Mouse (Mus musculus) adrenal gland, postnatal 25 days (tissue): ENCODE measurements around the gene Pard3b. TPM values are rescaled to one million over a fixed set of nuclear protein-coding genes. Genes with fewer than 3 reads are reported as not detected.
A peak's percentile ranks its signal among the peaks of the same experiment; 100 is the strongest.

Source experiments
- DNase-seq: peaks from one replicate; pipeline ENCODE4 v3.0.0; 2021; ENCODE audit warnings: mixed read lengths
- long read RNA-seq: library from polyadenylated mRNA; stranded (forward); transcript quantifications from one replicate; pipeline ENCODE4 v2.0.0, GENCODE M21; 2021
- total RNA-seq: library from RNA; stranded (reverse); gene quantifications from 2 replicates; pipeline ENCODE4 v1.2.3, GENCODE M21; 2021

The Pard3b gene
- 12.5 and 15.7 TPM in 2 replicates for total RNA-seq
- long read RNA-seq, partial matches to known transcripts: 0 of 3 reads
- long read RNA-seq, other reads (novel, unspliced or antisense): 3 of 3 reads

DNA sequence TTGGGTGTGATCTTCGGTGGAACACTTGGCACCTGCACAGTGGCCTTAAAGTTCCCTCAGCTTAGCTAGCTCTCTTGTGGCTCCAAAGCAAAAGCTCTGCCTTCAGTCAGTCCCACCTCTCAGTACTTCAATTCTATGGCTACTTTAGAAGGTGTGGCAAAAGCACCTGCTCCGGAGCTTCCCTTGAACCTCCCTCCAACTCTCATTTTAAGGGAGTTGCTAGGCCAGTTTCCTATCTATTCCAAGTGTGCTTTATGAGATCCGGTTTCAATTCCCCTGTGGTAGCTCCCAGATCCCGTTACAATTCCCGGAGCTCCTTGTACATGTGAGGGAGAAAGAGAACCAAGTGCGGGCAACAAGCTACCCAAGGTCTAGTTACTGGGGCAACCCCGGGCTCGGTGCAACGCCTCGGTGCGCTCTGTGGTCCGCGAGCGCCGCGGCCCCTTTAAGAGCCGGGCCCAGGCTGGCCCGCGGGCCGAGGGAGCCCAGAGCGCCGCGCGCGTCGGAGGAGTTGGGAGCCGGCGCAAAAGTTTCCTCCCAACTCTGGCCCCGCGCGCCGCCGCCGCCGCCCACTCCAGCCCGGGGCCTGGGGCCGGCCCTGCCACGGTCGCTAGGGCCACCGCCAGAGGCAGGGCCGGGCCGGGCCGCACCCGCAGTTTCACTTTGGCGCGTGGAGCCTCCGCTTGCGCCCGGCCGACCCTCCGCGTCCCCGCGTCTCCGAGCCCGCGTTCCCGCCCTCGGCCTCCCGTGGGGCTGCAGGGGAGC is at the start of gene Pard3b:
Gene Pard3b, plus strand, starts transcription at position 478 of the 765 bp plus-strand sequence.
- peak; percentile 78 for DNase-seq

DNA sequence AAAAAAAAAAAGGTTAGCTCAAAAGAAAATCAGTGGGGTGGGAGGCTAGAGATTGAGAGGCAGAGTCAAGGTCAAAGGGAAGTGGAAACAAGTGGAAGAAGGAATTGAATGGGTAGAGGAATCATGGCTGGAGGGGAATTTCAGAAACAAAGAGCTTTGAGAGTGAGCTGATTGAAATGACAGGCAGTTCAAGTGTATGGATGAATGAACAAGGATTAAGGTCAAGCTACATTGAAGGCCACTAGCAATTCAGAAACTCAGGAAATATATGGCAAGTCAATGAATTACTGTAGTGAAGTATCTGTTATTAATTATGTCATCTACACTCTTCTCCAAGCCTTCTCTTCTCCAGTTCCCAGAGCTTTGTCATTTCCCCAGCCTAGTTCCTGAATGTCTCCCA is 22.4 kb upstream of the Pard3b start:
- DNase-seq: no peak

DNA sequence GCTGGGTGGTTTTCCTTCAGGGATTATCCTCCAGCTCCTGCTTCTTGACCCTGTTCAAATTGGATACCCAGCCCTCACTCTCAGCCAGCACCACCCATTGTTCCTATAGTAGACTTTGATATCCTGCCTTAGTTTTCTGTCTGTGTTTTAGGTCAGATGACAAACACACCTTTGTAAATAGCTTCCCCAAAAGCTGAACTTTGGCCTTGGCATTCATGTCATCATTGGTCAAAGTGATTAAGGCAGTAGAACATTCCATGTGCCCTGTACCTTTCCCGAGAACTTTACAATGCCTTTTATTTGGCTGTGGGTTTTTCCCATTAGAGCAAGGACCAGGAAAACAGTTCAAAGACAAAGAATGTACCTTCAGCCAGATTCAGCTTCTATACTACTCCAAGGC is 18.0 kb upstream of the Pard3b start:
- DNase-seq: no peak

DNA sequence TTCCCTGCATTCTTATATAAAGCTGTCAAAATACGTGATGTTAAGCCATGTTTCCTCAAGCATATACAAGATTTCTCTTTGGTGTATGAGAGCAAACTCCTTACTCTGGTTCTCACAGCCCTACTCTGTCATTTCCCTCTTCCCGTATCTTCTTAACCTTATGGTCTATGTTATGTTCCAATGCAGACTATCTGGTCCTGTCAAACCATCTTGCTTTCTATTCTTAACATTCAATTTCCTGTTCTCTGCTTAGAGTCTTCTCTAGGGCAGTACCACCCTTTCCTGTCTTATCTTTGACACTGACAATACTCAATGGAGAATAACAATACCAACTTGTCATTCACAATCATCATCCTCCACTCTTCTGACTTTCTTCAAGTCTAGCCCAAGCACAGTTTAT is 8.8 kb upstream of the Pard3b start:
- no peak for DNase-seq

DNA sequence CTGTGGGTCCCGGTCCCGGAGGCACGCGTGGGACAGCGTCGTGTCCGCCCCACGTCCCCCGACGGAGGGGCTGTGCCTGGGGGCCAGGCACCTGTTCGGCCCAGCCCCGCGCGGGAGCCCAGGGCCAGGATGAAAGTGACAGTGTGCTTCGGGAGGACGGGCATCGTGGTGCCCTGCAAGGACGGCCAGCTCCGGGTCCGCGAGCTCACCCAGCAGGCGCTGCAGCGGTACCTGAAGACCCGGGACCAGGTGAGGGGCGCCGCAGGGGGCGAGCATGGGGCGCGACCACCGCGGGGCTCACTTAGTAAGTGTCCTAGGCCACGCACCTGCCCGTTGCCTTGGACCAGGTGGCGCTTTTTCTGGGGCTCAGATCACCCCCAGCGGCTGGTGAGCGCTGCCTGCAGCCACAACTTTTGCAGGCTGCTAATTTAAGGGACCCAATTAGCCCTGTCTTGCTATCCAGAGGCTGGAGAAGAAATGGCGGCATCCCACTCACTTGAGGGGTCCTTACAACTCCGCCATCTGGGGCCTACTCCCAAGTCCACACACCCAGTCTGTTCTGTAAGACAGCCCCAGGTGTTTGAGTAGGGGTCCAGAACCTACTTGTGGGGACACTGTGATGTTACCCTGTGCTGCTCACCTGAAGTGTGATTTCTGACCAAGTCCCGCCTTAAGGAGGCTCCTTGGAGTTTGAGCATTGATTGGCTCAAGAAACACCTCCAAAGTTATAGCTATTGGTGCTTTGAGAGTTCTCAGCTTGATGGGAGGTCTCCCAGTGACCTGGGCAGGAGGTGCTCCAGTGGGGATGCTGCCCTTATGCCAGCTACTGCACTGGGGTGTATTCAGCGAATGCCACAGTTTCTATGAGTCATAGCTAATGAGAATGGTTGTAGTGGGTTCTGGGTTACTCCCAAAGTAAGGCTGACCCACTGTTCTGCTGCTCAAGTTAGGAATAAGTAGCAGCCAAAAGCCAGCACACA is 780 bp downstream of the Pard3b start:
- peak; percentile 23 for DNase-seq

DNA sequence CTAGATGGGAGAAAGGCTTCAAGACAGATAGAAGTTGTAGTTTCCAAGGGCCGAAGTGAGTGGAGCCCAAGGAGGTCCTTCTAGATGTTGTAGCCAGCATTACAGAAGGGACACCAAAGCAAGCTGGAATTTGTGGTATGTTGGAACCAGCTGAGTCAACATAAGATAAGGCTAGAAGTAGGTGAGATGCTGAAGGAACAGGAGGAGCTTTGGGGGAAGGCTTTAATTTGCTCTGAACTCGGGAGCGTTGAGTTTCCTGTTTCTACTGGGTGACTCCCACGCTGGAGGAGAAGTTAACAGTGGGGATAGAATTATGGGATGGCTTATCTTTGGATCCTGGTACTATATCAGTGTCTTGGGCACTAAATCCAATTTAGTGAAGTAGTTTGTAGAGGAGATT is 3.3 kb downstream of the Pard3b start:
- DNase-seq: no peak

DNA sequence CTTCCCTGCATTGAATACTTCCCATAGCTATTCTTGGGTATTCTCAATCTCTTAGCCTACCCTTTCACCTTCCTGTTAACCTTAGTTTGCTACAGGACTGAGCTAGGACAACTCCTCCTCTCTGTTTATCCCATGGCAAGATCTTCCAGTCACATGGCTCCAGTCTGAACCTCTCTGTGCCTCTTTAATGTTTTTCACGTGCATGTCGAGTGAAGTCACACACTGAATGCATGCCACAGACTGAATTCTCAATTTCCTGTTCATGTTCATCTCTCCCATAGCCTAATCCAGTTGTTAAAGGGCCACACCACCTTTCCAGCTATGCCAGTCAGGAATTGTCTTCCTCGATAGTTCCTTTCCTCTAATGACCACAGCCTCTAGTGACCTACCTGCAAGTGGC is 6.4 kb downstream of the Pard3b start:
- no peak for DNase-seq

DNA sequence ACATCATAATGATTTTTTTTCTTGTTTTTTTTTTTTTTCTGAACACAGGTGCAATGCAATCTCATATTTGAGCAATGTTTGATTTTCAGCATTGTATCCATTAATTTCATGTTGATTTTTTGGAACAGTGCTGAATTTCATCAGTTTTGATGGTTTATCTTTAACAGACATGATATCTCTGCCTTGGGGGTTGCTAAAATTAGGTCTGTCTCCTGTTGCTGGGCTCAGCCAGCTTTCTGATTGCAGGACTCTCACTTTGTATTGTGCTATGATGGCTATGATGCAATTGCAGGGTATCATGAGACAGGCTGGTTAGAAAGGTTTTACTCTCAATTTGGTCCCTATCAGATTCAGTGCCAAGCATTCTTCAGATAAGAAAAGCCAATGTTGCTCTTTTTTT is 11.3 kb downstream of the Pard3b start:
- no peak for DNase-seq

DNA sequence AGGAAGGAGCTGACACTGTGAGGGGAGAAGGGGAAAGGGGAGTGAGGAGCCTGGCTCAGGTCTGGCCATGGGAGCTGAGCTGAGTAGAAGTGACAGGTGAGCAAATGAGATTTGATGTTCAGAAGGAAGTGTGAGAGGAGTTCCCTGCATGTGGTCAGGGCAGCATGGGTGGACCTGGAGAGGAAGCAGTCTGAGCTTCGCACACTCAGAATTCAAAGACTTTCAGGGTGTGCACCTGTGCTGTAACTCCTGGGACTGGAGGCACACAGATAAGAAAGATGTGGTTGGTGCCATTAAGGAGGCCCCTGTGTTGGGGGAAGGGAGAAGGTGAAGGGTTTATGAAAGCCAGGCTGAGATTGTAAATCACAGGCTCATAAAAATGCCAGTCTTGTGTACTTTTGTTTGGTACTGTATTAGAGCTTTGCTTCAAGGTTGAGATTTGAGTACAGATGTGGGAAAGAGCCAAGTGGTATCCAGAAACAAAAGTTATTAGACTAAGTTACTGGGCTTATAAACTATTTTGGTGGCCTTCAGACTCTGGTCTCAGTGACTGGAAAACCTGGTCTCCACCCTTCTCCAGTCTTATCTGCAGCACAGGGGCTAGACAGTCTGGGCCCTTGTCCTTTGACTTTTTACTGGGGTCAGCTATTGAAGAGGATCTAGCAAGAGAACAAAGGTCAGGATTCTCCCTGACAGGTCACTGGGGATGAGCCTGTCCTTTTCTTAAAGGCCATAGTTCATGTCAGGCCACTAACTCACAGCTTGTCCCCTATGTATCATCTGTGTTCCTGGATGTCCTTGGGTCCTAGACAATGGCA is 13.0 kb downstream of the Pard3b start:
- DNase-seq: no peak

DNA sequence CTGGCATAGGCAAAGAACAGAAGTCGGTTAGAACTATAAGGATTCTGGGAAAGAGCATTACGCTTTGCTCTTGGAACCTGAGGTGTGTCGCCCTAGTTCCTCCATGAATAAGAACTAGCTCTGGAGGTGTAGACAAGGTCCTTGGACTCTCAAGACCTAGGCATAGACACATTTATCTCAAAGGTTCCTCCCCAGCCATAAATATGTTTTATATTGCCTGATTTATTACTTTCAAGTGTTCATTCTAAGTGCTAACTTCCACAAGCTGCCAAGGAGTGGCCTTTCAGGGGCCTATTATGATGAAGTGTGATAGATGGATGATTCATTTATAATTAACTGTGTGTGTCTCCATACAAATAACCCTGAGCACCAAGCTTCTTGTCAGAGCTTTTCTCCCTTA is 19.1 kb downstream of the Pard3b start:
- no peak for DNase-seq

DNA sequence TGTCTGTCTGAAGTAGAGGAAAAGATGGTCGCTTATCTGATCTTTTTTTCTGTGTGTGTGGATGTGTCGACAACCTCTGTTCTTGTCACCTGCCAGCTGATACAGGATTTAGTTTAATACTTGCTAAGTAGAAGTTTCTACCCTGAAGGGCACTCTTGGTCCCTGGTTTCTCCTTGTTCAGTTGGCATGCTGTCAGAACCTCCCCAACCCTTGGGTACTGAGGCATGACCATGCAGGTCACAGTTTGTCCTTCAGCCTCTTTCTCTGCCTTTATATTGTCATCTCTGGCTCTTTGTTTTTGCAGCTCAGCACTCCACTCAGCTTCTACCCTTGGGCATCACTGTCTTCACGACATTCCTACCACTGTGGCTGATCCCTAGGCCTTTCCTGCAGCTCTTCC is 21.3 kb downstream of the Pard3b start:
- DNase-seq: no peak

DNA sequence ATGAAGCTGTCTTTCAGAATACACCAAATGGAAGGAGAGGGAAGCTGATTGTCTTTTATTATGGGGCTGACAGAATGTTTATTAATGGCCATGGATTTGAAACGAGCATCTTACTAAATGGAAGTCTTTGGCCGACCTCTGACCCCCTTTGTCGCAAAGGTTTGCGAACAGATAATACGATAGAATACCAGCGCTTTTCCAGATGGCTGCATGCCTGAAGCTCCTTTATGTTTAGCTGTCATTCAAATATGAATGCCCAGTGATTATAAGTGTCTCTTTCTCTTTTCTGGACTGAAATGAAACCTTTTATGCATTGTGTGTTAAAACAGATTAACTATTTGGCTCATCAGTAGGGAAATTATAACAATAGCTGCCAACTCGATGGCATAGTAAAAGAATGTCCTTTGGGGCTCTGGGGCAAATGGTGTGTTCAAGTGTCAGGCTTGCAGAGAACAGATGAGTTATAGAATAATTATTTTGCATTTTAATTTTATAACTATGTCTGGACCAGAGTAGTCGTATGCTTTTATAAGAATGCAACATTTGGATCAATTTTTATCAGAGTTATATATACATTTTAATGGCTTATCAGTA is 46.7 kb downstream of the Pard3b start:
- DNase-seq: no peak

DNA sequence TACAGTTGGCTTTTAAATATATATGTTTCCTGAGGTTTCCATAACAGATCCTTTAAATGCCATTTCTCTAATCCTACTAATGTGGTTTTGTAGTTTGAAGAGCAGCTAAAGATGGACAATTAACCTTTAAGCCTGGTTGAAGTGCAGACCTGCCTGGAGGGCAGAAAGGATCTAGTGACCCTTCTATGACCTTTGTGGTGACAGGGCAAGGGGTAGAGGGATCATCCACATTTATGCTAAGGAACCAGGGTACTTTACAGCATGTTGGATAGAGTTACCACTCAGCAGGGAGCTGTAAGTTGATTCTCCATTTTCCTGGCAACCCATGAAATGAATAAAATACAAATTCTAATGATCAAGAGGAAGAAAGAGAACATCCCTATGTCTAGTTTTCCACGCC is 47.3 kb downstream of the Pard3b start:
- no peak for DNase-seq

DNA sequence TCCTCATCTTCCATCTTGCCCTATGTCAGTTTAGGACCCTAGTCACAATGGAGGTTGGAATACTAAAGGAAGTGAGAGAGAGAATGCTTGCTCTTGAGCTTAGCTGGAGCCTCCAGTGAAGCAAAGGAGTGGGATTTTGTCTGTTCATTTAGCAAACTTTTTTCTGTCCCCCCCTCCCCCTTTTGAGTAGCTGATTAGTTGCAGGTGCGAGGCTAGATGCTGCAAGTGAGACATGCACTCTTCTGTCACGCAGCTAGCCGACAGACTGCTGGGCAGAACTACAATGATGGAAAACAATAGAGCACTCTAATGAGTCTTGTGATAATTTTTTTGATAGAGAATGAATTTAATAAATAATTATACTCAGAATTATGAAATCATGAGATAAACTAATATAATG is 49.7 kb downstream of the Pard3b start:
- no peak for DNase-seq

DNA sequence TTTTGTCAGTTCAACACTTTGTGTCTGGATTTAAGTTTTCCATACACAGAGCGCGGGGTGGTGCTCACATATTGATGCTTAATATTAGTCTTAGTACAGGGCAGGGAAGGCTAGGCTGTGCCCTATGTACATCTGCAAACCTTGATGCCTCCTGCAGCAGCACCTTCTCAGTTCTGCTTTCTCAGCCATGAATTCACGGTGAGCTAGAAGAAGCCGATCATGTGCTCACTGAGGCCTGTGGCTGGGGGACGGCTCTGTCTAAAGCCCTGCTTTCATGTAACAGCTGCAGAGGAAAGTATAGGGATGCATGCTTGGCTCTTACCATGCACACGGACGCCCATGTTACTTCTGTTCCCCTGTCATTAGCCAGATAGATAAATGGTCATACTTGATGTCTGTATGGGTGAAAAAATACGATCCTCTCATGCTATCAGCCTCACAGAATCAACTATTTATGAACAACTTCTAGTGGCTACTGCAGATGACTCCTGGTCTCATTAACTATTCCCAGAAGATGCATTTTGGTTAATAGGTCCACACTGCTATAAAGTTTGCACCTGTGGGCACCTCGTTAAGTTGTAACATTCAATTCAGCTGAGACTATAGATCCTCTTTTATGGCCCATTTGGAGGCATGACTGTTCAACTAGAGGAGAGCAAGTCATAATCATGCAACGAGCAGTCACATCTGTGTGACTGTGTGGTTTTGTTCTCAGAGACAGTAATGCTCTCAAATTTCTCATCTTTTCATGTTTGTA is 60.0 kb downstream of the Pard3b start:
- no peak for DNase-seq

DNA sequence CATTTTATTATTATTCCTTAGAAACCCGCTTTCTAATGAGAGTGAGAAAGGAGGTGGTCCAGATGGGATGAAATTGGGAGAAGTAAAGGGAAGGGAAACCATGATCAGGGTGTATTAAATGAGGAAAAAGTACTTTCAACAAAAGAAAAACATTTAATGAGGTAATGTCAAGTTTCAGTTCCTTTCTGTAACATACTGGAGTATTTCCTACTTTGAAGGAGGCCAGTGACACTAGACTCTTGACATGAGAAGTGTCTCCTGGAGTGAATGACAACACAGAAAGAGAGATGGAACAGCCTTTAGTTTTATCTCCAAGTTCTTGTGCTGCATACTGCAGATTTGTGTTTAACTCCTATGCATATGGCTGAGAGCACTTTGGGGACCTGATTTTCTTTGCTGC is 71.2 kb downstream of the Pard3b start:
- no peak for DNase-seq

DNA sequence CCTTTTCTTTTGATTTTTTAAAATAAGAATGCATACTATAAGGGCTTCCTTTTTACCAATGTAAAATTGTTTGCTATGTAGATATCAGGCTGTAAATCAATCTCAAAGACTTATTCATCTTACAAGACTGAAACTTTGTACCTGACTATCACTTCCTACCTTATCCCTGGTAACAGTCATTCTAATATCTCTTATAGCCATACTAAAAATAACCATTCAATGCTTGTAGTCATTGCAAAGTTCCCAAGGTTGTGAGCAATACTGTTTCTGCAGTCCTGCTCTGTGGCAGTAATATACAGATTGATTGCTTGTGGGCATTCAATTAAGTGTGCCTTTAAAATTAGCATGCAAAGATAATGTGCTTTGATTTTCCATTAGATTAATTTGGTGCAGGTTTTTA is 72.9 kb downstream of the Pard3b start:
- no peak for DNase-seq

DNA sequence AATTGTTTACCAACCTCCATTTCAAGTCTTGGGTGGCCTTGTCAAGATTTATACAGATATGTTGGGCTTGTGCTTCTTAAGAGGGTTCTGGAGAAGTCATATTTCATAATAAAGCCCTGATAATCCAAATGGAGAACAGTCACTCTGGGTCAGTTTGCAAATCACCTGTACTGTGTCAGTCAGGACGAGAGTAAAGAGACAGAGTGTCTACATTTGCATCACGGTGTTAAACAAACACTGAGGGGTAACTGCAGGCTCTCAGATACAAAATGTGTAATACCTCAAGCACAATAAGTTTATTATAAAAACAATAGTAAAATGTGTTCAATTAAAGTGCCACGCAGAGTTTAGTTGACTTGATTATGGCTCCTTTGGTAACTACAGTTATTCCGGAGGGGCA is 91.0 kb downstream of the Pard3b start:
- DNase-seq: no peak

DNA sequence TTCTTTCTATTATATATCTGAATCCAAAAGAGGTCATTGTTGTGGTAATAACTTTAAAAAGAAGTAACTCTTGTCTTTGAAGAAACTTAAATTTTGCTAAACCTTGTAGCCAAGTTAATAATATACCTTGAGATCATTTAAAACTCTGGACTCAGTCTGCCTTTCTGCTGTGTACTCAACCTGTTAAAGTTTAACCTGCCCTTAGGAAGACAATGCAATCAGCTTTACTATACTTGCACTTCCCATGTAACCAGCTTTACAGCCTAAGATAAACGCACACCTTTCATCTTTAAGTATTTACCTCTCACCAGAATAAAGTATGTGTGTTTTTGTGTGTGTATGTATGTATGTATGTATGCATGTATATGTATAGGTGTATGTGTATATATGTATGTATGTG is 97.9 kb downstream of the Pard3b start:
- DNase-seq: no peak

DNA sequence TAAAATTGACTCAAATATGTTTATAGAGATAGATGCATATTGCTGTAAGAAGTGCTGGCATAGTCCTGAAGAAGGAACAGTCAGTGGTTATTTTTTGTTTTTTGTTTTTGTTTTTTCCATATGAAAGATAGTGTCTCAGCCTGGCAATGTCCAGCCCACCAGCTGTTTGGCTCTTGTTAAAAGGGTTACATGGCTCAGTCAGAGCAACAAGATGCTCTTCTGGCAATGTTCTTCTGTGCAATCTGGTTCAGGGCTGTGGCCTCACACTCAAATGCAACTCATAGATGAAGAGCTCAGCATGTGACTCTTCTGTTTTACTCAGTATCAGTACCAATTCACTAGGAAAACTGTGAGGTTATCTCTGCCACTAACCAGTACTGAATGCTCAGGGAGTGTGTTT is 104.2 kb downstream of the Pard3b start:
- DNase-seq: no peak

DNA sequence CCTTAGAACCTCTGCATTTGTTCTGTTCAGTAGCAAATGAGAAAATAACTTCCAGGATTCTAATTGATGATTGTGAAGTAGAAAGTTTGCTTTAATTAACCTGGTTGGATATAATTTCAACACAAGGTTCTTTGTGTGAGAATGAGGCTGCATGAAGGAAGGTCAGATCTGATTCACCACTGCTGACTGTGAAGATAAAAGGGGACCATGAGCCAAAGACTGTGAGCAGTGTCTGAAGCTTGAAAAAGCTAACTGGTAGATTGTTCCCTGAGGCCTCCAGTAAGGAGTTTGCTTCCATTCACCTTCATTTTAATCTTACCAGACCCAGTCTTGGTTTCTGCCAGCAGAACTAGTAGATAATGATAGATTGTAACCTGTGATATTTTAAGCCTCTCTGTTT is 108.9 kb downstream of the Pard3b start:
- DNase-seq: no peak
